Mouse (Mus musculus) adrenal gland (tissue): ENCODE measurements around the gene Prdm16.

Experiments
- intact Hi-C: fragments of 180-260 bp; cut with DNase I; formaldehyde crosslinking; loops from one replicate; pipeline ENCODE4 v1.15.1; 2025

The Prdm16 gene

DNA sequence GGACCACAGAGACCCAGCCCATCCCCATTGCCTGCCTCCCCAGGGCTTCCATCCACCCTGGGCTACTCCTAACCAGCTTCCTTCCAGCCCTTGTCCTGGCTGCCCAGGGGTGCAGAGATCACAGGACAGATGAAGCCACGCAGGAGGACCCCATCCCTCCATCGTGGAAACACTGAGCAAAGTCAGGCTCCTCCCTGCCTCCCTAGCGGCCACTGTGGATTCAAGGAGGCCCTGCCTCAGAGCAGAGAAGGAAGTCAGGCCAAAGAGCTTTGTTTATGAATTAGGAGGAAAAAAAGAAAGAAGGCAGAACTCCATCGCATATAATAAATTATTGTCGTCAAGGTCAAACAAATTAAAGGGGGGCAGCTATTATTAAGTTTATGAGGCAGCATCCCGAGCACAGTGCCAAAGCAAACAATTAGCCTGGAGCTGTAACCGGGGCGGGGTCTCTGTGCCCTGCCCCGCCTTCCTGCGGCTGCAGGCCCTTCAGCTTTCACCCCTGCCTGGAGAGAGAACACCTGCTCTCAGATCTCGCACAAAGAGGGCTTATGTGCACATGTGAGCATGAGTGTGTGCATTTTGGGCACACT, 288.4 kb downstream of the Prdm16 start:
- intact Hi-C loops = no loop called here

DNA sequence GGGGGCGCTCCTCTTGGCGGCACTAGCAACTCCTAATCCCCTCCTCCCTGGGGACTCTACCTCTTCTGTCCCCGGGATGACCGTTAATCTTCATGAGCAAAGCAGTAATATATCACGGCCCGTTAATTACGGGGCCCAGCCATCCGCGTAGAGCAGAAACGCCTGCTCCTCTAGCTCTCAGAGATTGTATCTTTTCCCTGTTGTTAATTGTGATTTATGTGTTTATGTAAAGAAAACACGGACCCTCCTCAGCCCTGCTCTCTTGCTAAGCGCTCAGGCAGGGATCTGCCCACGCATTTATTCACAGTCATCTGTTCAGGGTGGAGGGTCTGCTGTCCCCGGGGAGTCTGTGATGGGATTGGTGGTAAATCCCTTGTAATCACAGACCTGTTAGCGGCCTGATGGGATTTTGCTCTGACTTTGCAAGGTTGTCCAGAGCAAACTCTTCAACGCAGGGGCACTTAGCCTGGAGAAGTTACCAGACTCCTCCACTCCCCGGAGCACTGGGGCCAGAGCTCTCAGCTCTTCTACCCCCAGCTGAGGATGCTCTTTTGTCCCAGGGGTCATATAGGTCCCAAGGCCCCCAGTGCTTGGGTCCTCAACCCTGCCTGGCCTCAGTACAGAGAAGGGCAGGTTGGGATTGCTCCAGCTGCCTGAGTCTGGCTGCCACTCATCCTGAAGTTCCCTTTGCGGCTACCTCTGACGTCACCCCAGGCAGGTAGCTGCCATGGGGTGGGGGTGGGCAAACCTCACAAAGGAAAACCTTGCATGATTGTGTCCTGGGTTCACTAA, 289.7 kb downstream of the Prdm16 start:
- intact Hi-C loops = no loop called here

DNA sequence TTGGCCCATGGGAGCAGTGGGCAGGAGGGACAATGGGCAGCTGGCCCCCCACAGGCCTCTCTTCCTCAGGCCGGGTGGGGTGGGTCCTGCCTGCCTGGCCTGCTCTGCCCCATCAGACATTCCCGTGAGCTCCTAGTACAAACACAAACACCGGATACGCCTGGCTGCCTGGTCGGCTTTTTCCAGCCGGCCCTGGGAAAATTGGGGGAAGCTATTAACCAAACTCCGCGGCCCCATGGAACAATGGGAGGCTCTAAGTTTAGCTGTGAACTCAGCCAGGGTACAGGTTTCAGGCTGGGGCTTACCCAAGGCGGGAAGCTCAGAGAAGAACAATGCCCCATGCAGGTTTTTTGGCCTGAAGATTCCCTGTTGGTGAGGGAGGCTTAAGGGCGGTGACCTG, 300.0 kb downstream of the Prdm16 start:
- intact Hi-C loops = no loop called here

DNA sequence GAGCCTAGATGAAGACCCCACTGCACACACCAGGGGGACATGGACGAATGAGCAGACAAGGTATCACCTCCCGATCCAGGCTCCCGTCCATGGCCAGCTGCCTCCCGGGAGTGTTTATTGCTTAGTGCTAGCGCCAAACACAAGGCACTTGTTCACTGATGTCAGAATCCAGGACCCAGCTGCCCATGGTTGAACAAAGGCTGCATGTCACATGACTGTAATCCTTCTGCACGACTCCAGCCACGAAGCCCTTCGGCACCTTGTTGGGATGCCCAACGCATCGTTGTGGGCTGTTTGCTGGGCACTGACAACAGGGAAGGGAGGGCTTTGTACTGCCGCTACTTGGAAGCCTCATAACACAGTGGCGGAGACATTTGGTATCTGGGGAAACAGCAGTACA, 300.9 kb downstream of the Prdm16 start, which contains the start of gene B230104I21Rik:
TSS of gene B230104I21Rik (plus strand) at position 367 of the 400 bp plus-strand sequence.
- intact Hi-C loops = no loop called here

DNA sequence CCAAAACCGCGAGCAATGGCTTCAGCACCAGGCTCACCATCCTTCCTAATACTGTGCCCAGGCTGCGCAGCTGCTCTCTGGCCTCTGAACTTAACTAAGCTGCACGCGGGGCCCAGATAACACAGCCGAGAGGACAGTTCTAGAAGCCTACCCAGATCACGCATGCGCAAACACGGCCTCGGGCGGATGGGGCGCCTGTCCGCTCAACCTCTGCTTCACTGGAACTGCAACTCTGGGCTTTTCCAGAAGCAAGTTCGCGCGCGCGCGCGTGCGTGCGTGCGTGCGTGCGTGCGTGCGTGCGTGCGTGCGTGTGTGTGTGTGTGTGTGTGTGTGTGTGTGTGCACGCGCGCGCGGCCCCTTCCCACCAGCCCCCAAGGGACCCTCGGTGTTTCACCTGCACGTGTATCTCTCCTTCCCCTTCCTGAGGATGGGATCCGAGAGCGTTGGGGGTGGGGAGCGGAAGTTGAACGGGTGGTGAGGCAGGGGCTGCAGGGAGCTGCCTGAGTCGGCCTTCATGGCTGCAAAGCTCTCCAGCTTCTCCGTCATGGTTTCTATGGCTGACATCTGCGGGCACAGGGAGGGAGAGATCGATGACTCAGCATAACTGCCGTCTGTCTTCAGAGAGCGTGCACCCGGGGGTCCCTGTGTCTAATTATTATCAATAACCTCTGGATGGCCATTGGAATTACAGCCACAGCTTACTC, 301.8 kb downstream of the Prdm16 start:
- intact Hi-C loops = no loop called here

DNA sequence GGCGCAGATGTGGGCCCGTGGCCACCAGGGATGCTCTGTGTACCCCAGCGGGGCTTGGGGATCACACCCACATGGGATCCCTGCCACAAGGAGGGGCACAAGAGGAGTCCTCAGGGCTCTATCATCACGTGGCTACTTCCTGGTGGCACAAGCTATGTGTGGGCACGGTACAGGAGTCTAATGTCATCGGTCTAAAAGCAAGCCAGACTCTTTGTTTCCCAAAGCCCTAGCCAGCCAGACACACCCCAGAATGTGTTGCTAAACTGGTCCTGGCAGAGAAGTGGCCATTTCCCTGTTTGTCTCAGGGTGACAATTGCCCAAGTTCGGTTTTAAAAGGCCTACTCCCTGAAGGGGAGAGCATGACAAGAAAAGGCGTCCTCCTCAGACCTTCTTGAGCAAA, 303.4 kb downstream of the Prdm16 start:
- intact Hi-C loops = no loop called here

DNA sequence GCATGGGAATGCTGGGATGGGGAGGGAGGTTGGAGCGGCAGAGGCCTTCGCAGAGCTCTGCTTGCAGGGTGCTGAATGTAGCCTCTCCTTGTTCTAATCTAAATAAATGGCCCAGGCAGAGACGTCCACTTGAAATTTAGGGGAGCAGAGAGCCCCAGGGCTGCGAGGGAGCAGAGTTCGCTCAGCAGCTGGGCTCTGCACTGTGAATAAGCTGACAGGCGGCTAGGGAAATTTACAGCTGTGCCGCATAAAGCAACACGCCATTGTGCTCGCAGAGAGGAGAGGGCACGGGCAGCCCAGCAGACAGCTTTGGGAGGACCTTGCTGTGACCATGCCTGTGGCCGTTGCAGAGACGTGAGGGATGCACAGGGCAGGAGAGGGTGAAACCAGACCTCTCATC, 305.4 kb downstream of the Prdm16 start:
- intact Hi-C loops = no loop called here

DNA sequence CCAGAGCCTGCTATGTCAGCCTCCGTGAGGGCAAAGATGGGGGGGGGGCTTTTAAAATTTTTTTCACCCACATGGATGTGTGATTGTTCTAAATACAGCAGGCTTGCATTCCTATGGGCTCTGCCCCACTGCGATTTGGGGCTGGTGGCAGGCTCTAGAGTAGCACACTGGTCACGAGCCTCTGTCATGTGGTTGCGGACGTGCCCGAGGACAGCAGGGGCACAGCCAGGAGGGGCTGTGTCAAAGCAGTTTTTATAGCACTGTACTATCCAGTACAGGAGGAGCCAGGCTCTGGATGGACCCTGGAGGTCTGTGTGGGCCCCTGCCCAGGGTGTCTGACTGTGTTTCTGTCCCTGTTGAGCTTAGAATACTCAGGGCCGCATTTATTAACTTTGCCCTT, 306.7 kb downstream of the Prdm16 start:
- intact Hi-C loops = no loop called here

DNA sequence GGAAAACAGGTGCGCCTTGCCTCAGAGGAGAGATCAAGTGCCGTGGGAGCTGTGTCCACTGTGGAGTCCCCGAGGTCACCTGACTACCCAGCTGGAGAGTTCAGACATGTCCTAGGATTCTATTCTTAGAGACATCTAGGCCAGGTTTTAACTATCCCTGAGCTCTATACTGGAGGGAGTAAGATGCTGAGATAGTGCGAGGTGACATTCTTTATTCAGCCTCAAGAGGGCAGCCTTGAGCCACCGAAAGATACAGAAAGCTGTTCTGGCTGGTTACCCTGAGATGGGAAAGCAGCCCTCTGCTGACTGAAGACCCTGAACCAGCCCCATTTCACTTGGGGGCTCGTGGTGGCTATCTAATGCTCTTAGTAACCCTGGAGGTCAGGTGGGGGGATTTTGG, 307.8 kb downstream of the Prdm16 start:
- intact Hi-C loops = loop anchor here (2.0 to 10.0 kb wide), 3 partner anchors 63 to 496 kb away; no protein-coding TSS in a partner anchor

DNA sequence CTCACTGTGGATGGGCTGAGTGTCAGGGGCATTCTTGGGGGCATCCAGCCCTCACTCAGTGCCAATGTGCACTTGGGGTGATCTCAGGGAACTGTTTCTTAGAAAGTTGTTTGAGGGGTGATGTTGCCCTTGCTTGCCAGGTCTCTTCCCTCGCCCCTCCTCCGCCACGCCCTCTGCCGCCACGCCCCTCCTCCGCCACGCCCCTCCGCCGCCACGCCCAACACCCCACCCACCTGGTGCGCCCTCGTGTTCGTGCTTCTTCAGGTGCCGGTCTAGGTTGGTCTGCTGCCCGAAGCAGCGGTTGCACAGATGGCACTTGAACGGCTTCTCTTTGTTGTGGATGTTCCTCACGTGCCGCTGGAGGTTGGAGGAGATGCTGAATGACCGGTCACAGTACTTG, 308.2 kb downstream of the Prdm16 start:
- intact Hi-C loops = loop anchor here (2.0 to 10.0 kb wide), 3 partner anchors 64 to 496 kb away; no protein-coding TSS in a partner anchor

DNA sequence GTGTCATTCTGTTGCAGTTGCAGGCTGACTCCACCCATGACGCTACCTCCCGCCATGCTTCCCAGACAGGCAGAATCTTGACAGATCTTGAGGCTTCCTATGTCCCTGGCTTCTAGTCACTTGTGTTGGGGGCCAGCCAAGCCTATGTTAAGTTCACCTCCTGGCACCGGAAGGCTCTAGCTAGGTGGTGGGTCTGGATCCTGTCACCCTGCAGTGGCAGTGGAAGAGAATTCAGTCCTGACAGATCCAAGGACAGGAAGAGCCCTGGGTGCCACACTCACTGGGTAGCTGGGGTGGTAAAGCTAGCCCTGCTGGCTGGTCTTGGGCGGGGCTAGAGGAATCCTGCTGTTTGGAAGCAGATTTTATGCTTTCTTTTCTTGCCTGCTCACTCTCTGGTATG, 311.3 kb downstream of the Prdm16 start:
- intact Hi-C loops = loop anchor here (5.0 to 10.0 kb wide), 2 partner anchors 67 to 499 kb away; no protein-coding TSS in a partner anchor

DNA sequence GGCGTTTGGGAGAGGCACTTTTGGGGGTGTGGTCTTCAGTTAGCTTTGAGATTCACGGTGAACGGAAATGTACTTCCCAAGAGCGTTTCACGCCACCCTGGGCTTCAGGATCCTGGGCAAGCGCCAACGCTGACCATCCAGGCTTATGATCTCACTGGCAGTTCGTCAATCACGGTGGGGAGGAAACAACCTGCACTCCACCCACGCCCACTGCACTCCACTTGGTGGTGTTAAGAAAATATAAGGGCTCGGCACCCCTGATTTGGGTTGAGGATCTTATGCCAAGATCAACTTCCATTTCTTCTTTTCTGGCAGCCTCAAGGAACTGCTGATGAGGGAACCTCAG, 323.1 kb downstream of the Prdm16 start:
- intact Hi-C loops = no loop called here

DNA sequence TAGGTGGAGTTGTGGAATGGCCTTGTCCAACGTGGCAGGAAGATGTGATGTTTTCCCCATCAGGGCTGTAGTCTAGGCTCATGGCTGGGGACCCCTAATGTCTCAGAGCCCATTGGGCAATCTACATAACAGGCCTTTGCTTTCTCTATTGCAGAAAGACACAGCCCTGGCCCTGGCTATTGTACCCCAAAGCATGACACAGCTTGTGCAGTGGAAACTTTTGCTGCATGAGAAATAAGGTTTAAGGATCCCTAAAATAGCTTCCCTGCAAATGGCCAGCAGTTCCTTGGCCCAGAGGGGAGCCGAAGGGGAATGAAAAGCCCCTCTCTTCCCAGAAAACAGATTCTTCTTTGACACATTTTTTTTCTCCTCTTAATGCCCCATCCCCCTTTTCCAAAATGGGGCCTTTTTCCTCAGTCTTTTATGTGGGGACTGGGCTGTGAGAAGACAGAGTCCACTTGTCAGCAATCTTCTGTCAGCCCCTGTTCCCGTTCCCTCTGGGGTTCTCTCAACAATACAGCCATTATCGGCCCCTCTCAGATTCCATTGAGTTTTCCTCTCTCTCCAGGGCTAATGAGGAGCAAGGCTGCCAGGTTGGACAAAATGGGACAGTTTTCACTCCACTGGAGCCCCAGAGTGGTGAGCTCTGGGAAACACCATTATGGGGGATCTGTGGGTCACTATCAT, 323.6 kb downstream of the Prdm16 start:
- intact Hi-C loops = no loop called here

DNA sequence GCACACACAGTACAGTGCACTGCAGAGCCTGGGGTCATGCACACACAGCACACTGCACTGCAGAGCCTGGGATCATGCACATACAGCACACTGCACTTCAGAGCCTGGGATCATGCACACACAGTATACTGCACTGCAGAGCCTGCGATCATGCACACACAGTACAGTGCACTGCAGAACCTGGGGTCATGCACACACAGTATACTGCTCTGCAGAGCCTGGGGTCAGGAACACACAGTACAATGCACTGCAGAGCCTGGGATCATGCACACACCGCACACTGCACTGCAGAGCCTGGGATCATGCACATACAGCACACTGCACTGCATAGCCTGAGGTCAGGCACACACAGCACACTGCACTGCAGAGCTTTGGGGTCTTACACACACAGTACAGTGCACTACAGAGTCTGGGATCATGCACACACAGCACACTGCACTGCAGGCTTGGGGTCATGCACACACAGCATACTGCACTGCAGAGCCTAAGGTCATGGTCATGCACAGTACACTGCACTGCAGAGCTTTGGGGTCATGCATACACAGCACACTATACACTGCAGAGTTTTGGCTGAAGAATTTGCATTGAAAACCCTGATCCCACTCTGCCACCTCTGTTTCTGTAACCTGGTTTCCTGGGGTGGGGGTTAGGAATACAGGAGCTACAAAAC, 324.4 kb downstream of the Prdm16 start:
- intact Hi-C loops = no loop called here

DNA sequence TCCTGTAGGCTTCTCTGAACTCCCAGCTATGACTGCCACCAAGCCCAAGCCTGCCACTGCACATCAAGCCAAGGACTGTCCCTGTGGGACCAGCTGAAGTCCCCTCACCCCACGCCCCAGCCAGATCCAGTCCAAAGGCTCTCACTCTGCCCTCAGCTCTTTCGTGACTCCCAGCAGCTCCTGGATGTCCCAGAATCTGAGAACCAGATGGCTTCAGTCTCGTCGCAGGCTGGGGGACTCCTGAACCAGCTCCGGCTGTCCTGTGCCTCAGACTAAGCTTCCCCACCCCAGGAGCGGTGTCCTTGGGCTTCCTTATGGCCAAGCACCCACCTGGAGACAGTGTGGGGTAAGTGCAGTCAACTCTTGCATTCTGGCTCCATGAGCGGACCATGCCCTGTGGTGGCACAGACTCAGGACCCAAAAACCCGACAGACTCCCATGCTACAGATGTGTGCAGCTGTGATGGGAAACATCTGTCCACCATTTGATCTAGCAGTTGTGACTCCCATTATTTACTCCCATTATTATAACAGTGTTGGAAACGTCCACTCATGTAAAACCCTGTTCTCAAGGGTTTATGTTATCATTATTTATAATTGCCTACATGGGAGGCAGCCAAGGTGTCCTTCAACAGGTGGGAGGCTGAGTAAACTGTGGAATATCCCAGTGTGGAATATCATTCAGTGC, 326.0 kb downstream of the Prdm16 start:
- intact Hi-C loops = no loop called here

DNA sequence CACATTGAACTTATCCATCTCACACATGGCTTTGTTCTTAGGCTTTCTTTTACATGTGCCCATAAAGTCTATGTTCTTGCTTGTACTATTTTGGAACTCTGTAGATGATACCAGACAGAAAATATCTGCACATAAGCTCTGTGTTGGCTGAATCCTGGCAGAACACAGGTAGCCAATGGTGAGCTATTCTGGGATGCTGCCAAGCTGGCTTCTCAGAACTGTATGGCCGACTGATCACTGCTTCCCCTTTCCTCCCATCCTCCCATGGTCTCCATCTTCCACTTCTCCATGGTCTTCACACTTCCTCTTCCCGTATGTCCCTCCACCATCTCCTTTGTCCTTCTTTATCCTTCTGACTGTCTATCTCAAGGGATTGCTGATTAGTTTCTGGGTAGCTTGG, 327.5 kb downstream of the Prdm16 start:
- intact Hi-C loops = no loop called here

DNA sequence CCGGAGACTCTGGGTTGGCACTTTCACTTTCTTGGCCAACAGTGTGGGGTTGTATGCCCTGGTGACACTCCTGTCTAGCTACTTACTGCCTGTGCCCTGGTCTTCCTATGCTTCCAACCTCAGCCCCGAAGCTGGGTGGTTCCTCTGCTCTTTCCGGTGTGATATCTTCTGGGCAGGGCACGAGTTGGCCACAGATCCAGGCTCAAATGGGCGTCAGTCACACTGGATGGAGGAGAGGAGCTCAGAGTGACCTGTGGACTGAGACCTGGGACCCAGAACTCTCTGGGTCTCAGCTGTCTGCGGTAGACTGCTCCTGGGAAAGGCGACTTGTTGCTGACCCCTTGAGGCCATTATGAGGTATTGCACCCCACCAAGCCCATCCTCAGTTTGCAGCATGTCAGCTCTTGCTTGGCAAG, 335.2 kb downstream of the Prdm16 start, which contains the start of gene Arhgef16:
TSS of gene Arhgef16 (minus strand) at position 211 of the 416 bp plus-strand sequence.
- intact Hi-C loops = loop anchor here (5.0 kb wide), 1 partner anchor 134 kb away; no protein-coding TSS in a partner anchor

DNA sequence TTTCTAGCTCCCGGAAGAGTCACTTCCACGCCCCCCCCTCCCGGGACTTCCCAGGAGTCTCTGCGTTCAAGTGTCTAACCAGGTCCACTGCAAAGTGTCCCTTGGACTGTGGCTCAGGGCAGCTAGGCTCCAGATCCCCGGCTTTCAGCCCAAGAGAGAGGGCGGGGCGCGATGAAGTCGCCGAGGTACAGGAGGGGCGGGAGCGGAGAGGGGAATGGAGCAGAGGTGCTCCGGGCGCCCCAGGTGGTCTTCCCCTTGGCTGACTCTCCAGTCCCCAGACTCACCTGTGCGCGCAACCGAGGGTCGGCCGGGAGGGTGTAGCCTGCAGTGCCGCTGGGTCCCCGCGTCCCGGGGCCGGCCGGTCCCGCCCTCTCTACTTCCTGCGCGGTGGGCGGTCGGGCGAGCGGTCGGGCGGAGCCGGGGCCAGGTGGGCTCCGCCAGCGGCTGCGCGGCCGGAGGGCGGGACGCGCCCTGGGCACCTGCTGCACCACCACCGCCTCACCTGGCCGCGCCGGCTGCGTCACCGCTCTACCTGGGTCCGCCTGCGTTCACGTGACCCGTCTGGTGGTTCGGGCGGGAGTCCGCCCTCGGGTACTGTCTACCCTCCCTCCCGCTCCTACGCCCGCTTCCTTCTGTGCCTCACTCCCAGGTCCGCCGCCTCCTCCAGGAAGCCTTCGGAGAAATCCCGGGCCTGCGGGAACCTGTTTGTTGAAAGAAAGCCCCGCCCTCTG, 337.0 kb downstream of the Prdm16 start:
- intact Hi-C loops = loop anchor here (5.0 kb wide), 1 partner anchor 132 kb away; no protein-coding TSS in a partner anchor

DNA sequence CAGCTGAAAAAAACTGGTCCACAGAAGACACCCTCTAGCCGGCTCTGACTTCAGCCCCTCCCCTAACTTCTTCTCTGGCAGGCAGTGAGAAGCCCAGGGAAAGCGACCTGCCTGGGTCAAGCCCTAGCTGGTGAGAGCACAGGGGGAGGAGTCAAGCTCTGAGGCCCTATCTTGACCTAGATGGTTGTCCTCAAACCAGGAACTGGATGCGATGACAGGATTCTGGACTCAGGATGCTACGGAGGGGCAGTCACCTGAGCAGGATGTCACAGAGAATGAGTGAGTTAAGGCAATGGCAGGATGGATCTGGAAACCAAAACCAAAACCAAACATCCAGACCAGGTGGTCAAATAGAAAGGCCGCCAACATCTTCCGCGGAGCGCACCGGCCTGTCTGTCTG, 338.9 kb downstream of the Prdm16 start:
- intact Hi-C loops = no loop called here
